Mouse (Mus musculus): ENCODE results near the gene Mdm2.

- TF ChIP-seq CTCF (IDR thresholded peaks at IDR 0.05; ENCODE audit: low read depth) (no peak), EP300 (IDR thresholded peaks at IDR 0.05; ENCODE audit: low read depth) (no peak)
Observed at GRCm38 (mm10) chr10:117738140-117738921, 27.8 kb upstream of the Mdm2 start.
